Mouse (Mus musculus): Measurements from ENCODE around the gene Fnbp1l. TPM values are rescaled to one million over a fixed set of nuclear protein-coding genes. Genes with fewer than 3 reads are reported as not detected.
A peak's percentile ranks its signal among the peaks of the same experiment; 100 is the strongest.

Gene Fnbp1l
- polyA plus RNA-seq, 1 experiment from 2014 or later: 66.4 TPM

- Histone ChIP-seq H3K27me3 (replicated peaks; ENCODE audit: low read depth, poor library complexity, severe bottlenecking) (peaks cover 21% of the 10 kb centered on the region), H3K4me1 (peaks cover 65% of the 10 kb centered on the region), H3K4me3 (no peak overlapping the region), H3K9me3 (no peaks in the 10 kb centered on the region), H3K27ac (replicated peaks) (peak overlapping the region; percentile 54; the same call in 1 of the 2 replicates), H3K36me3 (replicated peaks) (peaks cover 28% of the 10 kb centered on the region)
- WGBS: 74% methylated on average over 6 of the region's 6 CpGs
- no peak for DNase-seq (ENCODE audit: low spot score)
Measured at GRCm38 (mm10) chr3:122515568-122516326, 103.8 kb downstream of the Fnbp1l start.

- DNase-seq (ENCODE audit: low spot score): no peak
- WGBS: 93% methylated on average over 16 of the region's 16 CpGs
- H3K36me3 ChIP-seq (replicated peaks): peaks cover 27% of the 10 kb centered on the region
- no peak overlapping the region for H3K27ac ChIP-seq (replicated peaks)
- H3K9me3 ChIP-seq: no peaks in the 10 kb centered on the region
- H3K27me3 ChIP-seq (replicated peaks; ENCODE audit: low read depth, poor library complexity, severe bottlenecking): peaks cover 21% of the 10 kb centered on the region
- peaks cover 59% of the 10 kb centered on the region for H3K4me1 ChIP-seq
- no peak overlapping the region for H3K4me3 ChIP-seq
Measured at GRCm38 (mm10) chr3:122512725-122513375, 106.7 kb downstream of the Fnbp1l start.

GRCm38 (mm10) chr3:122511721-122512619 lies 107.5 kb downstream of the Fnbp1l start:
- DNase-seq (ENCODE audit: low spot score): no peak
- peaks cover 50% of the 10 kb centered on the region for H3K4me1 ChIP-seq
- H3K27me3 ChIP-seq (replicated peaks; ENCODE audit: low read depth, poor library complexity, severe bottlenecking): peaks cover 21% of the 10 kb centered on the region
- 89% methylated on average over 14 of the region's 14 CpGs for WGBS
- H3K36me3 ChIP-seq (replicated peaks): peaks cover 27% of the 10 kb centered on the region
- H3K4me3 ChIP-seq: no peak overlapping the region
- no peaks in the 10 kb centered on the region for H3K9me3 ChIP-seq
- H3K27ac ChIP-seq (replicated peaks): no peak overlapping the region

GRCm38 (mm10) chr3:122510932-122511331 lies 108.6 kb downstream of the Fnbp1l start:
- no peak overlapping the region for H3K4me3 ChIP-seq
- H3K27ac ChIP-seq (replicated peaks): no peak overlapping the region
- H3K9me3 ChIP-seq: no peaks in the 10 kb centered on the region
- peaks cover 16% of the 10 kb centered on the region for H3K27me3 ChIP-seq (replicated peaks; ENCODE audit: low read depth, poor library complexity, severe bottlenecking)
- no peak for DNase-seq (ENCODE audit: low spot score)
- WGBS: 68% methylated on average over 10 of the region's 10 CpGs
- H3K36me3 ChIP-seq (replicated peaks): peaks cover 25% of the 10 kb centered on the region
- H3K4me1 ChIP-seq: peaks cover 46% of the 10 kb centered on the region

GRCm38 (mm10) chr3:122510240-122510750 lies 109.2 kb downstream of the Fnbp1l start:
- Histone ChIP-seq H3K4me1 (peaks cover 40% of the 10 kb centered on the region), H3K4me3 (no peak overlapping the region), H3K27ac (replicated peaks) (no peak overlapping the region), H3K27me3 (replicated peaks; ENCODE audit: low read depth, poor library complexity, severe bottlenecking) (peaks cover 10% of the 10 kb centered on the region; the same call in 1 of the 2 replicates), H3K36me3 (replicated peaks) (peaks cover 19% of the 10 kb centered on the region), H3K9me3 (no peaks in the 10 kb centered on the region)
- DNase-seq (ENCODE audit: low spot score): no peak
- 82% methylated on average over 14 of the region's 14 CpGs for WGBS

- peaks cover 17% of the 10 kb centered on the region for H3K36me3 ChIP-seq (replicated peaks)
- no peaks in the 10 kb centered on the region for H3K9me3 ChIP-seq
- peaks cover 8% of the 10 kb centered on the region; the same call in 1 of the 2 replicates for H3K27me3 ChIP-seq (replicated peaks; ENCODE audit: low read depth, poor library complexity, severe bottlenecking)
- H3K4me1 ChIP-seq: peaks cover 41% of the 10 kb centered on the region
- no peak overlapping the region for H3K4me3 ChIP-seq
- 54% methylated on average over 11 of the region's 11 CpGs for WGBS
- DNase-seq (ENCODE audit: low spot score): no peak
- peak overlapping the region; percentile 35 for H3K27ac ChIP-seq (replicated peaks)
Measured at GRCm38 (mm10) chr3:122509534-122510239, 109.8 kb downstream of the Fnbp1l start.

- peaks cover 46% of the 10 kb centered on the region for H3K4me1 ChIP-seq
- DNase-seq (ENCODE audit: low spot score): peak; percentile 83
- H3K9me3 ChIP-seq: no peaks in the 10 kb centered on the region
- H3K4me3 ChIP-seq: no peak overlapping the region
- H3K27ac ChIP-seq (replicated peaks): peak overlapping the region; percentile 40
- H3K27me3 ChIP-seq (replicated peaks; ENCODE audit: low read depth, poor library complexity, severe bottlenecking): peaks cover 8% of the 10 kb centered on the region; the same call in 1 of the 2 replicates
- peaks cover 17% of the 10 kb centered on the region for H3K36me3 ChIP-seq (replicated peaks)
- WGBS: 27% methylated on average over 5 of the region's 5 CpGs
Measured at GRCm38 (mm10) chr3:122509084-122509483, 110.4 kb downstream of the Fnbp1l start.

GRCm38 (mm10) chr3:122507826-122508225 lies 111.7 kb downstream of the Fnbp1l start:
- peaks cover 8% of the 10 kb centered on the region; the same call in 1 of the 2 replicates for H3K27me3 ChIP-seq (replicated peaks; ENCODE audit: low read depth, poor library complexity, severe bottlenecking)
- H3K4me3 ChIP-seq: no peak overlapping the region
- peaks cover 14% of the 10 kb centered on the region for H3K36me3 ChIP-seq (replicated peaks)
- no peak for DNase-seq (ENCODE audit: low spot score)
- 97% methylated on average over 14 of the region's 14 CpGs for WGBS
- no peaks in the 10 kb centered on the region for H3K9me3 ChIP-seq
- H3K4me1 ChIP-seq: peaks cover 46% of the 10 kb centered on the region
- no peak overlapping the region for H3K27ac ChIP-seq (replicated peaks)

GRCm38 (mm10) chr3:122506343-122506916 lies 113.1 kb downstream of the Fnbp1l start:
- WGBS: 85% methylated on average over 10 of the region's 10 CpGs
- H3K9me3 ChIP-seq: no peaks in the 10 kb centered on the region
- H3K4me3 ChIP-seq: no peak overlapping the region
- no peaks in the 10 kb centered on the region for H3K27me3 ChIP-seq (replicated peaks; ENCODE audit: low read depth, poor library complexity, severe bottlenecking)
- no peak overlapping the region for H3K27ac ChIP-seq (replicated peaks)
- 0 out of 2 replicates have a peak, but pooled peaks cover 3% of the 10 kb centered on the region for H3K36me3 ChIP-seq (replicated peaks)
- DNase-seq (ENCODE audit: low spot score): no peak
- peaks cover 50% of the 10 kb centered on the region for H3K4me1 ChIP-seq

GRCm38 (mm10) chr3:122500929-122501328 lies 118.6 kb downstream of the Fnbp1l start:
- no peaks in the 10 kb centered on the region for H3K9me3 ChIP-seq
- no peak overlapping the region for H3K4me3 ChIP-seq
- H3K36me3 ChIP-seq (replicated peaks): no peaks in the 10 kb centered on the region
- peaks cover 66% of the 10 kb centered on the region for H3K4me1 ChIP-seq
- no peak for DNase-seq (ENCODE audit: low spot score)
- 91% methylated on average over 9 of the region's 9 CpGs for WGBS
- no peak overlapping the region for H3K27ac ChIP-seq (replicated peaks)
- no peaks in the 10 kb centered on the region for H3K27me3 ChIP-seq (replicated peaks; ENCODE audit: low read depth, poor library complexity, severe bottlenecking)

GRCm38 (mm10) chr3:122499647-122500046 lies 119.9 kb downstream of the Fnbp1l start:
- Histone ChIP-seq H3K36me3 (replicated peaks) (no peaks in the 10 kb centered on the region), H3K9me3 (no peaks in the 10 kb centered on the region), H3K4me3 (no peak overlapping the region), H3K27ac (replicated peaks) (peak overlapping the region; percentile 48; the same call in 1 of the 2 replicates), H3K27me3 (replicated peaks; ENCODE audit: low read depth, poor library complexity, severe bottlenecking) (no peaks in the 10 kb centered on the region), H3K4me1 (peaks cover 64% of the 10 kb centered on the region)
- peak; percentile 66 for DNase-seq (ENCODE audit: low spot score)
- WGBS: 38% methylated on average over 6 of the region's 6 CpGs

Data from embryonic facial prominence, embryonic 10.5 days (tissue).